Mouse (Mus musculus): ENCODE measurements around the gene Arhgef6.

DNA sequence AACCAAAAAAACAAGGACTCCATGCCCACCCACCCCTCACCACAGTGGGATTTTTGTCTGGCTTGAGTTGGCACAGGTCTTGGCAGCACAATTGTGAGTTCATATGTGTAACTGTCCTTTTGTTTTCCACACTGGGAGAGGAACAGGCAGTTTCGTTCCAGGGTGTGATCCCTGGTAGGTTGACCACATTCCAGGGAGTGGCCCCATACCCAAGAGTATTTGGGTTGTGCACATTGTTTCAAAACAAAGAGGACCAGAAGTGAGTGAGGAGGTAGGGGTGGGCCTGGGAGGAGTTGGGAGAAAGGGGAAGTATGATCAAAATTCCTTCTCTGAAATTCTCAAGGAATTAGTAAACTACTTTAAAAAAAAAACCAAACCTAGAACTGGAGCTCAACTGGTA, 20.8 kb upstream of the Arhgef6 start:
- TF ChIP-seq POLR2A (IDR thresholded peaks at IDR 0.05; ENCODE audit: low read depth, low read length) (no peak), CTCF (IDR thresholded peaks at IDR 0.05; ENCODE audit: extremely low read depth, insufficient read length, insufficient replicate concordance, low read depth, low read length) (no peak)
